Mouse (Mus musculus) forebrain, embryonic 14.5 days (tissue): Measurements from ENCODE around the gene Syt13. TPM values are rescaled to one million over a fixed set of nuclear protein-coding genes. Genes with fewer than 3 reads are reported as not detected.

Experiments used
- ATAC-seq: fragments of 200-750 bp; cut with Nextera tagmentation; 2 replicates; pipeline ENCODE4 v1.8.0; 2017; ENCODE audit warnings: mild to moderate bottlenecking, moderate library complexity
- DNase-seq: peaks from one replicate; pipeline ENCODE4 v3.0.0-alpha.2; 2015; ENCODE audit warnings: low spot score
- H3K27ac ChIP-seq: fragments of 300-500 bp; sonication (generic); 2 replicates; pipeline ENCODE4 v1.5.1; 2014; ENCODE audit warnings: low read depth, mild to moderate bottlenecking, control low read depth, low read length, moderate library complexity
- H3K27me3 ChIP-seq: fragments of 300-500 bp; sonication (generic); replicated peaks from 2 replicates; pipeline ENCODE4 v1.6.1; 2014; ENCODE audit warnings: low read length, control low read depth, mixed read lengths; ENCODE audit not compliant: control insufficient read depth, insufficient read depth
- H3K36me3 ChIP-seq: fragments of 300-500 bp; sonication (generic); 2 replicates; pipeline ENCODE4 v1.6.1; 2014; ENCODE audit warnings: low read length, control low read depth; ENCODE audit not compliant: control insufficient read depth, insufficient read depth
- H3K4me1 ChIP-seq: fragments of 300-500 bp; sonication (generic); 2 replicates; pipeline ENCODE4 v1.6.1; 2014; ENCODE audit warnings: antibody characterized with exemption, low read length, control low read depth; ENCODE audit not compliant: control insufficient read depth, insufficient read depth
- H3K4me2 ChIP-seq: fragments of 300-500 bp; sonication (generic); 2 replicates; pipeline ENCODE4 v1.6.1; 2014; ENCODE audit warnings: mild to moderate bottlenecking, control low read depth, low read length
- H3K4me3 ChIP-seq: fragments of 300-500 bp; sonication (generic); 2 replicates; pipeline ENCODE4 v1.5.1; 2014; ENCODE audit warnings: low read depth, low read length, control low read depth
- H3K9ac ChIP-seq: fragments of 300-500 bp; sonication (generic); 2 replicates; pipeline ENCODE4 v1.6.1; 2014; ENCODE audit warnings: mild to moderate bottlenecking, low read length, control low read depth, moderate library complexity
- H3K9me3 ChIP-seq: fragments of 300-500 bp; sonication (generic); replicated peaks from 2 replicates; pipeline ENCODE4 v1.6.1; 2016; ENCODE audit warnings: low read length, control low read depth, mixed read lengths; ENCODE audit not compliant: control insufficient read depth
- WGBS: fragments of 180-500 bp; shearing (Covaris S2); extraction: QIAGEN DNeasy Blood & Tissue Kit; methylation state at CpG from one replicate; pipeline ENCODE4 v1.1.7; 2014; 5-methylcytosine and 5-hydroxymethylcytosine counted together
- polyA plus RNA-seq: library from polyadenylated mRNA; unstranded; fragments of >200 nt; fragmentation: Nextera tagmentation; extraction: Ambion mirVana; gene quantifications from 2 replicates; pipeline ENCODE4 v1.2.1, GENCODE M21; 2014

The Syt13 gene
- polyA plus RNA-seq, 1 experiment from 2014 or later = 35.4 TPM

GRCm38 (mm10) chr2:92883912-92884243, 31.0 kb upstream of the Syt13 start:
- DNase-seq (peak; percentile 62), ATAC-seq (0 out of 2 replicates have a peak, but pooled peaks have one; percentile 19)
- Histone ChIP-seq H3K9me3 (no peaks in the 10 kb centered on the region), H3K4me2 (no peak overlapping the region; the same call in 1 of the 2 replicates), H3K27ac (no peak overlapping the region), H3K4me3 (no peak overlapping the region), H3K36me3 (no peaks in the 10 kb centered on the region), H3K27me3 (no peaks in the 10 kb centered on the region), H3K9ac (no peak overlapping the region), H3K4me1 (peaks cover 5% of the 10 kb centered on the region; the same call in 1 of the 2 replicates)
- WGBS = 0% methylated on average over 2 of the region's 2 CpGs

GRCm38 (mm10) chr2:92884976-92885375, 29.9 kb upstream of the Syt13 start:
- Histone ChIP-seq H3K27me3 (no peaks in the 10 kb centered on the region), H3K9me3 (no peaks in the 10 kb centered on the region), H3K4me3 (no peak overlapping the region), H3K4me1 (peaks cover 5% of the 10 kb centered on the region; the same call in 1 of the 2 replicates), H3K4me2 (no peak overlapping the region), H3K36me3 (no peaks in the 10 kb centered on the region), H3K27ac (no peak overlapping the region), H3K9ac (no peak overlapping the region)
- ATAC-seq (no peak), DNase-seq (no peak)
- 92% methylated on average over 6 of the region's 6 CpGs for WGBS

- WGBS = 74% methylated on average over 3 of the region's 3 CpGs
- H3K9ac ChIP-seq = no peak overlapping the region
- no peak for ATAC-seq
- H3K36me3 ChIP-seq = no peaks in the 10 kb centered on the region
- no peak for DNase-seq
- no peak overlapping the region for H3K27ac ChIP-seq
- H3K4me2 ChIP-seq = no peak overlapping the region
- H3K9me3 ChIP-seq = no peaks in the 10 kb centered on the region
- no peak overlapping the region for H3K4me3 ChIP-seq
- no peaks in the 10 kb centered on the region for H3K27me3 ChIP-seq
- H3K4me1 ChIP-seq = peaks cover 5% of the 10 kb centered on the region; the same call in 1 of the 2 replicates
These were observed 28.0 kb upstream of the Syt13 start for GRCm38 (mm10) chr2:92886862-92887261.

- WGBS = 93% methylated on average over 4 of the region's 4 CpGs
- H3K27ac ChIP-seq = no peak overlapping the region
- no peaks in the 10 kb centered on the region for H3K4me1 ChIP-seq
- no peaks in the 10 kb centered on the region for H3K36me3 ChIP-seq
- no peak overlapping the region for H3K4me3 ChIP-seq
- no peaks in the 10 kb centered on the region for H3K9me3 ChIP-seq
- ATAC-seq (no peak), DNase-seq (no peak)
- H3K9ac ChIP-seq = no peak overlapping the region
- H3K4me2 ChIP-seq = no peak overlapping the region
- no peaks in the 10 kb centered on the region for H3K27me3 ChIP-seq
These were observed 22.4 kb upstream of the Syt13 start for GRCm38 (mm10) chr2:92892524-92892923.

GRCm38 (mm10) chr2:92903650-92904049, 11.2 kb upstream of the Syt13 start:
- ATAC-seq (no peak), DNase-seq (no peak)
- WGBS = 73% methylated on average over 13 of the region's 13 CpGs
- no peak overlapping the region for H3K9ac ChIP-seq
- no peak overlapping the region for H3K4me3 ChIP-seq
- H3K4me1 ChIP-seq = no peaks in the 10 kb centered on the region
- 0 out of 2 replicates have a peak, but pooled peaks cover 2% of the 10 kb centered on the region for H3K27me3 ChIP-seq
- H3K4me2 ChIP-seq = no peak overlapping the region
- no peak overlapping the region for H3K27ac ChIP-seq
- no peaks in the 10 kb centered on the region for H3K9me3 ChIP-seq
- H3K36me3 ChIP-seq = no peaks in the 10 kb centered on the region

- WGBS = 28% methylated on average over 8 of the region's 8 CpGs
- Histone ChIP-seq H3K27ac (no peak overlapping the region), H3K4me3 (no peak overlapping the region), H3K27me3 (0 out of 2 replicates have a peak, but pooled peaks cover 2% of the 10 kb centered on the region), H3K4me2 (no peak overlapping the region), H3K9me3 (no peaks in the 10 kb centered on the region), H3K36me3 (no peaks in the 10 kb centered on the region), H3K4me1 (no peaks in the 10 kb centered on the region), H3K9ac (no peak overlapping the region)
- ATAC-seq = peak; percentile 60
- DNase-seq = peak; percentile 90
These were observed 10.5 kb upstream of the Syt13 start for GRCm38 (mm10) chr2:92904307-92904859.

- Histone ChIP-seq H3K27me3 (peaks cover 6% of the 10 kb centered on the region; the same call in 1 of the 2 replicates), H3K36me3 (no peaks in the 10 kb centered on the region), H3K4me2 (no peak overlapping the region), H3K4me3 (no peak overlapping the region), H3K9me3 (no peaks in the 10 kb centered on the region), H3K9ac (no peak overlapping the region), H3K4me1 (peaks cover 14% of the 10 kb centered on the region), H3K27ac (no peak overlapping the region)
- no peak for ATAC-seq
- WGBS = 57% methylated on average over 4 of the region's 4 CpGs
- no peak for DNase-seq
These were observed 4.5 kb upstream of the Syt13 start for GRCm38 (mm10) chr2:92910371-92910770.

- peak; percentile 67 for DNase-seq
- Histone ChIP-seq H3K4me2 (no peak overlapping the region), H3K27me3 (peaks cover 6% of the 10 kb centered on the region; the same call in 1 of the 2 replicates), H3K4me3 (no peak overlapping the region), H3K27ac (no peak overlapping the region), H3K36me3 (no peaks in the 10 kb centered on the region), H3K9me3 (no peaks in the 10 kb centered on the region), H3K9ac (no peak overlapping the region), H3K4me1 (peaks cover 25% of the 10 kb centered on the region)
- ATAC-seq = peak; percentile 33
These were observed 2.6 kb upstream of the Syt13 start for GRCm38 (mm10) chr2:92912312-92912711.

GRCm38 (mm10) chr2:92913295-92913694, 1.6 kb upstream of the Syt13 start:
- DNase-seq (no peak), ATAC-seq (no peak)
- WGBS = 12% methylated on average over 9 of the region's 9 CpGs
- Histone ChIP-seq H3K4me2 (no peak overlapping the region), H3K27ac (peak overlapping the region; percentile 53; the same call in 1 of the 2 replicates), H3K9me3 (no peaks in the 10 kb centered on the region), H3K9ac (no peak overlapping the region), H3K36me3 (no peaks in the 10 kb centered on the region), H3K27me3 (peaks cover 6% of the 10 kb centered on the region; the same call in 1 of the 2 replicates), H3K4me1 (peaks cover 25% of the 10 kb centered on the region), H3K4me3 (no peak overlapping the region)
